Mouse (Mus musculus) heart, embryonic 11.5 days (tissue): ENCODE data around the gene Thsd4. TPM values are rescaled to one million over a fixed set of nuclear protein-coding genes. Genes with fewer than 3 reads are reported as not detected.

ENCODE experiments used
- ATAC-seq: fragments of 200-750 bp; cut with Nextera tagmentation; replicated peaks from 2 replicates; pipeline ENCODE4 v1.8.0; 2017; ENCODE audit warnings: moderate library complexity; ENCODE audit not compliant: insufficient number of reproducible peaks, low FRiP score, low TSS enrichment
- H3K27ac ChIP-seq: fragments of 300-500 bp; sonication (generic); 2 replicates; pipeline ENCODE4 v1.5.1; 2014; ENCODE audit warnings: mild to moderate bottlenecking, low read depth, low read length
- H3K27me3 ChIP-seq: fragments of 300-500 bp; sonication (generic); 2 replicates; pipeline ENCODE4 v1.6.1; 2014; ENCODE audit warnings: mild to moderate bottlenecking, low read length, mixed read lengths; ENCODE audit not compliant: control insufficient read depth, insufficient read depth
- H3K36me3 ChIP-seq: fragments of 300-500 bp; sonication (generic); 2 replicates; pipeline ENCODE4 v1.6.1; 2014; ENCODE audit warnings: mild to moderate bottlenecking, low read length, moderate library complexity, mixed read lengths; ENCODE audit not compliant: control insufficient read depth, insufficient read depth
- H3K4me1 ChIP-seq: fragments of 300-500 bp; sonication (generic); 2 replicates; pipeline ENCODE4 v1.6.1; 2014; ENCODE audit warnings: low read length; ENCODE audit not compliant: control insufficient read depth, insufficient read depth
- H3K4me2 ChIP-seq: fragments of 300-500 bp; sonication (generic); 2 replicates; pipeline ENCODE4 v1.6.1; 2014; ENCODE audit warnings: mild to moderate bottlenecking, moderate library complexity
- H3K4me3 ChIP-seq: fragments of 300-500 bp; sonication (generic); 2 replicates; pipeline ENCODE4 v1.5.1; 2014; ENCODE audit warnings: low read depth, low read length
- H3K9ac ChIP-seq: fragments of 300-500 bp; sonication (generic); 2 replicates; pipeline ENCODE4 v1.6.1; 2014; ENCODE audit warnings: mild to moderate bottlenecking, low read depth, low read length, moderate library complexity
- H3K9me3 ChIP-seq: fragments of 300-500 bp; sonication (generic); replicated peaks from 2 replicates; pipeline ENCODE4 v1.6.1; 2016; ENCODE audit warnings: low read length; ENCODE audit not compliant: control insufficient read depth
- WGBS: fragments of 180-500 bp; shearing (Covaris S2); extraction: QIAGEN DNeasy Blood & Tissue Kit; methylation state at CpG from one replicate; pipeline ENCODE4 v1.1.7; 2014; ENCODE audit not compliant: insufficient replicate concordance; 5-methylcytosine and 5-hydroxymethylcytosine counted together
- polyA plus RNA-seq: library from polyadenylated mRNA; unstranded; fragments of >200 nt; fragmentation: Nextera tagmentation; extraction: Ambion mirVana; gene quantifications from 2 replicates; pipeline ENCODE4 v1.2.1, GENCODE M21; 2014

The Thsd4 gene
- polyA plus RNA-seq, 1 experiment from 2014 or later: 14.6 TPM

DNA sequence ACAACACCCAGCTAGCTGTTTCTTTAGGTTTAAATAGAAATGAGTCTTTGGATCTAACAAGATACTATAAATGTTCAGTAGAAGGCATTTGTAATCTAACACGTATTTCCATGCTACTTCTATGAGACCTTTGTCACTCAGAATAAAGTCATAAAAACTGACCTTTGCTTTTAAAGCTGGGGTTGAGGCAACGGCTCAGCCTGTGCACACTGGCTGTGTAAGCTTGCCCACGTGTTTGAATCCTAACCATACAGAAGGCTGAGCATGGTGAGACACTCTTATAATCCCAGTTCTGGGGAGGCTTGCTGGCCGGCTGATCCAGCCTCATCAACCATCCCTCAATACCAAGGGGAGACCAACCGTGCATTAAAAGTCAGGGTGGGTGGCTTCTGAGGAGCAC, 214.4 kb downstream of the Thsd4 start:
- no peak overlapping the region for H3K27ac ChIP-seq
- ATAC-seq: no peak
- no peaks in the 10 kb centered on the region for H3K36me3 ChIP-seq
- H3K9me3 ChIP-seq: no peaks in the 10 kb centered on the region
- WGBS: 83% methylated on average over 5 of the region's 5 CpGs
- H3K4me3 ChIP-seq: no peak overlapping the region
- no peaks in the 10 kb centered on the region for H3K27me3 ChIP-seq
- no peak overlapping the region for H3K9ac ChIP-seq
- H3K4me1 ChIP-seq: peaks cover 7% of the 10 kb centered on the region
- no peak overlapping the region for H3K4me2 ChIP-seq

DNA sequence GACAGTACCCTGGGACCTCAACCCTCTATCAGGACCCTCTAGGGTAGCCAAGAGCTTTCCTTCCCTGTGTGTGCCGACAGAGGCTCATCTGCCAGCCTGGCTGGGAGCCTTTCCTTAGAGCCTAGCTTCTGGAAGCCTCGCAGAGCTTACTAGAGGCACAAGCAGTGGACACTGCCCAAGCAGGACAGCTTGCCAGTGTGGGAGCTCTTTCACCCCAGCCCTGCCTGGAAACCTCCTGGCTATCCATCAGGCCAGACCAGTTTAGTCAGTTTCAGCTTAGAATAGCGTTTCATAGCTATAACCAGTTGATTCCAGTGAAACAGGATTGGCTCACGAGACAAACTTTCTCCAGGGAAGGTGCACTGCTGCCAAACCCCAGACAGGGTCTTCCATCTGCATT, 215.6 kb downstream of the Thsd4 start:
- H3K4me3 ChIP-seq: no peak overlapping the region
- H3K4me2 ChIP-seq: no peak overlapping the region
- WGBS: 73% methylated on average over 4 of the region's 4 CpGs
- no peaks in the 10 kb centered on the region for H3K27me3 ChIP-seq
- H3K27ac ChIP-seq: no peak overlapping the region
- H3K9ac ChIP-seq: no peak overlapping the region
- ATAC-seq: no peak
- H3K4me1 ChIP-seq: peaks cover 7% of the 10 kb centered on the region
- no peaks in the 10 kb centered on the region for H3K36me3 ChIP-seq
- 0 out of 2 replicates have a peak, but pooled peaks cover 2% of the 10 kb centered on the region for H3K9me3 ChIP-seq

DNA sequence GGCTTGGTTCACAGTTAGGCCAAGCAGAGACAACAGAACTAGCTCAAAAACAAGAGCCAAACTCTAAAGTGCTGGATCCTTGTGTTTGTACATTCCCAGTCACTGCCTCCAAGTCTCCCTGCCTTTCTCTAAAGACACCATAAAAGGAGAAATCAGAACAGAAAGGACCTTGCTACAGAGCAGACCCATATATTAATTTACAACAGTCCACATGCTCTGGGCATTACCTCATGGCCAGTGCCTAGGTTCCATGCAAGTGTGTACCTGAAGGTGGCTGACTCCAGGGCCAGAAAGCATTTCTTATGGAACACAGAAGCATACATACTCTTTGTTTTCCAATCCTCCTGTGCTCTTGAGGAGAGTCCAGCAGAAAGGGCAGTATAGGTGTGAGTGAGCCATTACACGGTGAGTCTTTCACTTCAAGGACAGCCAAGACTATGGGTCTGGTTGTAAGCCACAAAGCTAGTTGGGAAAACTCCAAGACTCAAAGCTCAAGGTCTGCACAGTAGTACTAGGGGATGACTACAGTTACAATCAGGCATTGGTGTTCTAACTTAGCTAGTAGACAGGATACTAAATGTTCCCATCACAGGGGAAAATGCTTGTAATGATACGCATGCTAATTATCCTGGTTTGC, 216.5 kb downstream of the Thsd4 start:
- H3K36me3 ChIP-seq: peaks cover 3% of the 10 kb centered on the region; the same call in 1 of the 2 replicates
- no peak overlapping the region for H3K4me2 ChIP-seq
- H3K9ac ChIP-seq: no peak overlapping the region
- WGBS: 90% methylated on average over 2 of the region's 2 CpGs
- H3K27me3 ChIP-seq: no peaks in the 10 kb centered on the region
- no peak for ATAC-seq
- H3K9me3 ChIP-seq: peaks cover 6% of the 10 kb centered on the region
- H3K4me1 ChIP-seq: peaks cover 7% of the 10 kb centered on the region
- H3K4me3 ChIP-seq: no peak overlapping the region
- H3K27ac ChIP-seq: no peak overlapping the region

DNA sequence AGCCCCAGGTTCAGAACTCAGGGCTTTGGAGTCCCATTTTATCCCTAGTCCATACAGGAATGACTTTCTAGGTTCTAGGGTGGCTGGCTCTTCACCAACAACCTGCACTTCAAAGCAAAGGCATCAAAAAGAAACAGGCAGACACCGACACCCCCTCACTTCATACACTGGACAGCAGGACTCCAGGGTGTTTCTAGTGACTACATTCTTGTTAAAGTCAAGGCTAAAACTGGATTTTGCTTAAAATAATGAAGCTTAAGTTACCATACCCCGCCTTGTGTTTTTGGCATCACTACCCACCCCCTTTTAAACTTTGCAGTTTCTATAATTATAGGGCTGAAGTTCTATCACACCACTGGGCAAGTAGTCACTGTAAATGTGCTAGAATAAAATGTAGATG, 225.6 kb downstream of the Thsd4 start:
- Histone ChIP-seq H3K9me3 (peaks cover 4% of the 10 kb centered on the region), H3K4me1 (no peaks in the 10 kb centered on the region), H3K36me3 (peaks cover 3% of the 10 kb centered on the region; the same call in 1 of the 2 replicates), H3K9ac (no peak overlapping the region), H3K27me3 (no peaks in the 10 kb centered on the region), H3K4me3 (no peak overlapping the region), H3K4me2 (no peak overlapping the region), H3K27ac (no peak overlapping the region)
- ATAC-seq: no peak
- WGBS: 78% methylated on average over 2 of the region's 2 CpGs

DNA sequence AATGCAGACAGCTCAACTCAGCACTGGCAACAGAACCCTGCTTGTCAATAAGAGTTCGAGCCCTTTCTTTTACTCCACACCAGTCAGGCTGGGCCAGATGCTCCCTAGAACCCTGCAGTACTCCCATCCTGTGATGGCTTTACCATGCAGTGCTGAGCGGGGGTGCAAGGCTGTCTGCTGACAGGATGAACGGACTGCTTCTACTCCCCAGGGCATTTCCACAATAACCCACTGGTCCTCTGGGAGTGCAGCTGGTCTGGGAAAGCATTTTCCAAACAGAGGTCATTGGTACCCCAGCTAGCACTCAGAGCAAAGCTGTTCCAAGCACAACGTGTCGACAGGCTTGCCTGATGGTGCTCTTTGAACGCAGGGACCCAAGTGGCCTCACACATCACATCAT, 226.6 kb downstream of the Thsd4 start:
- no peak overlapping the region for H3K4me3 ChIP-seq
- ATAC-seq: no peak
- no peaks in the 10 kb centered on the region for H3K4me1 ChIP-seq
- 54% methylated on average over 6 of the region's 6 CpGs for WGBS
- no peak overlapping the region for H3K9ac ChIP-seq
- H3K4me2 ChIP-seq: no peak overlapping the region
- no peaks in the 10 kb centered on the region for H3K36me3 ChIP-seq
- H3K27me3 ChIP-seq: no peaks in the 10 kb centered on the region
- H3K27ac ChIP-seq: no peak overlapping the region
- no peaks in the 10 kb centered on the region for H3K9me3 ChIP-seq

DNA sequence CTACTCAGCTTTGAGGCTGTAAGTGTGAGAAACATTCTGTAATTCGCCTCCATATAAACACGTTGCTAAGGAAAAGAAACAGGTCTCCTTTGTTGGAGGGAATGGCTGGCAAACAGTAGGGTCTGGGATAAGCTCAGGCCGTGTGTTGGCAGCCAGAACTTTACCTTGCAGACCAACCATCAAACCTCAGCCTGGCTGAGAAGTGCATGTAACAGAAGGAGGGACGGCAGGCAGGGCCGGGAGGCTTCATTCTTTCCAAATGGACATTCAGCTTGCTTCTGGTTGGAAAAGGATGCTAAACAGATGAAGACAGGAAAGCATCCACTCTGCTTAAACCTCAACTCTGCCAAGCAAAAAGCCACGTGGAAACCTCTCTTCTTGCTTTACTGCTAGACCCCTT, 228.7 kb downstream of the Thsd4 start:
- whole genome bisulfite sequencing: 73% methylated on average over 6 of the region's 6 CpGs
- ATAC-seq: no peak
- H3K4me1 ChIP-seq: no peaks in the 10 kb centered on the region
- no peak overlapping the region for H3K9ac ChIP-seq
- H3K27me3 ChIP-seq: no peaks in the 10 kb centered on the region
- H3K9me3 ChIP-seq: no peaks in the 10 kb centered on the region
- no peaks in the 10 kb centered on the region for H3K36me3 ChIP-seq
- H3K4me2 ChIP-seq: no peak overlapping the region
- no peak overlapping the region for H3K27ac ChIP-seq
- H3K4me3 ChIP-seq: no peak overlapping the region

DNA sequence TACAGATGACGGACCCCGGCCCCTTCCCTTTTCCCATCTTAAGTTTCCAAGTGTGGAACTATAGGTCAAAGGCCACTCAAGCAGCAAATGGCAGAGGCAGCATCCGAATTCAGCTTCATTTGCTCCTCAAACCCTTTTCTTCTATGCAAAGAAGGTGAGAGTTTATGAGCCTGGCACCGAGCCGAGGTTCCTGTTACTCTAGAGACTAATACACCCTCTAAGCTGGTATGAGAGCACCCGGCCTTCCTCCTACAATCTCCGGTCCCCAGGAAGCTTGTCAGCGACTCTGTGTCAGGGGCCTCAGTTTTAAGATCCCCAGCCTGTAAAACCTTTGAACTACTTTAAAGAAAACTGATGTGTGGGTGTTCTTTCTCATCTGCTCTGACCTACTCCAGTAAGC, 231.1 kb downstream of the Thsd4 start:
- no peak overlapping the region for H3K4me3 ChIP-seq
- H3K4me1 ChIP-seq: no peaks in the 10 kb centered on the region
- H3K36me3 ChIP-seq: no peaks in the 10 kb centered on the region
- no peaks in the 10 kb centered on the region for H3K27me3 ChIP-seq
- no peak overlapping the region for H3K27ac ChIP-seq
- no peak overlapping the region for H3K4me2 ChIP-seq
- no peak overlapping the region for H3K9ac ChIP-seq
- WGBS: 75% methylated on average over 8 of the region's 8 CpGs
- no peak for ATAC-seq
- no peaks in the 10 kb centered on the region for H3K9me3 ChIP-seq

DNA sequence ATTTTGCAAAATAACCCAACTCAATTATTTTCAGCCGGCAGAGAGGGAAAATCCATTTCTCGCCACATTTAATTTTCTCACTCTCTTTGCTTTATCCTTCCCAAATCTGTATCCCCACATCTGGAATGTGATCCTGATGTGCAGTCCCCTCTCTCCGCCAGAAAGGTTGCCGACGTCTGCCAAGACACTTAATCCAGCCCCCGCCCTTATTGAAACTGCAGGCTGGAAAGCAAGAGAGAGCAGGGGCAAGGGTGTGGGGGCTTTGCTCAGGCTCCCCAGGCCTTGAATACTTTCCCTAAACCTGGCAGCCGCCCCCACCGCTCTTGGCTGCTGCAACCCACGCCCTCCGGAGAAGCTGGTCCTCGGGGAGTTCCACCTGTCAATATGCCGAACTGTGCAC, 233.1 kb downstream of the Thsd4 start:
- Histone ChIP-seq H3K4me2 (no peak overlapping the region), H3K9me3 (no peaks in the 10 kb centered on the region), H3K9ac (no peak overlapping the region), H3K4me3 (no peak overlapping the region), H3K4me1 (no peaks in the 10 kb centered on the region), H3K36me3 (no peaks in the 10 kb centered on the region), H3K27ac (no peak overlapping the region), H3K27me3 (no peaks in the 10 kb centered on the region)
- ATAC-seq: no peak
- 75% methylated on average over 12 of the region's 12 CpGs for WGBS

DNA sequence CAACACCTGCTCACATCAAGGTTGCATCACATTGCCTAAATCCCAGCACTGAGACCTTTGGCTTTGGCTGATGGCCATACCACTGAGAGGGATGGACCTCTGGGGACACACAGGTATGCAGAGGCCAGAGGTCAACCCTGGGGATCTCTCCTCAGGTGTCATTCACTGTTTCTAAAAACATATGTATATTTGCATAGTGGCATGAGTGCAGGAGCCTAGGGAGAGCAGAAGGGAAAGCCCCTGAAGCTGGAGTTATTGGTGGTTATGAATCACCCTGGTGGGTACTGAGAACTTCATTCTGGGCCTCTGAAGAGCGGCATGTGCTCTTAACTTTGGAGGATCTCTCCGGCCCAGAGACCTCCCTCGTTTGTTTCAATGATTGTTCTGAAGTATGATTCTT, 235.5 kb downstream of the Thsd4 start:
- ATAC-seq: no peak
- Histone ChIP-seq H3K9me3 (no peaks in the 10 kb centered on the region), H3K4me1 (no peaks in the 10 kb centered on the region), H3K36me3 (no peaks in the 10 kb centered on the region), H3K4me3 (no peak overlapping the region), H3K4me2 (no peak overlapping the region), H3K27me3 (no peaks in the 10 kb centered on the region), H3K27ac (no peak overlapping the region), H3K9ac (no peak overlapping the region)
- 75% methylated on average over 3 of the region's 3 CpGs for WGBS
